Mouse (Mus musculus): ENCODE measurements around the gene Bnipl. TPM values are rescaled to one million over a fixed set of nuclear protein-coding genes. Genes with fewer than 3 reads are reported as not detected.

The Bnipl gene
- polyA plus RNA-seq, 1 experiment, result 0.61 TPM

- Histone ChIP-seq H3K4me1 (ENCODE audit: control insufficient read depth, insufficient read depth, low read length) (peaks cover 13% of the 10 kb centered on the region), H3K4me3 (ENCODE audit: insufficient read depth, low read length) (no peak overlapping the region), H3K27ac (ENCODE audit: insufficient read depth, low read length) (no peak overlapping the region)
- TF ChIP-seq CTCF (IDR thresholded peaks at IDR 0.05; ENCODE audit: extremely low read depth, insufficient read depth, low read length) (no peak), POLR2A (IDR thresholded peaks at IDR 0.05; ENCODE audit: extremely low read depth, insufficient read depth, low read length) (no peak)
Measured at GRCm38 (mm10) chr3:95233303-95233980, 17.6 kb downstream of the Bnipl start.

GRCm38 (mm10) chr3:95232771-95233170, 18.2 kb downstream of the Bnipl start:
- Histone ChIP-seq H3K4me3 (ENCODE audit: insufficient read depth, low read length) (no peak overlapping the region), H3K27ac (ENCODE audit: insufficient read depth, low read length) (no peak overlapping the region), H3K4me1 (ENCODE audit: control insufficient read depth, insufficient read depth, low read length) (peaks cover 13% of the 10 kb centered on the region)
- TF ChIP-seq CTCF (IDR thresholded peaks at IDR 0.05; ENCODE audit: extremely low read depth, insufficient read depth, low read length), result no peak
- no peak for TF ChIP-seq POLR2A (IDR thresholded peaks at IDR 0.05; ENCODE audit: extremely low read depth, insufficient read depth, low read length)

DNA sequence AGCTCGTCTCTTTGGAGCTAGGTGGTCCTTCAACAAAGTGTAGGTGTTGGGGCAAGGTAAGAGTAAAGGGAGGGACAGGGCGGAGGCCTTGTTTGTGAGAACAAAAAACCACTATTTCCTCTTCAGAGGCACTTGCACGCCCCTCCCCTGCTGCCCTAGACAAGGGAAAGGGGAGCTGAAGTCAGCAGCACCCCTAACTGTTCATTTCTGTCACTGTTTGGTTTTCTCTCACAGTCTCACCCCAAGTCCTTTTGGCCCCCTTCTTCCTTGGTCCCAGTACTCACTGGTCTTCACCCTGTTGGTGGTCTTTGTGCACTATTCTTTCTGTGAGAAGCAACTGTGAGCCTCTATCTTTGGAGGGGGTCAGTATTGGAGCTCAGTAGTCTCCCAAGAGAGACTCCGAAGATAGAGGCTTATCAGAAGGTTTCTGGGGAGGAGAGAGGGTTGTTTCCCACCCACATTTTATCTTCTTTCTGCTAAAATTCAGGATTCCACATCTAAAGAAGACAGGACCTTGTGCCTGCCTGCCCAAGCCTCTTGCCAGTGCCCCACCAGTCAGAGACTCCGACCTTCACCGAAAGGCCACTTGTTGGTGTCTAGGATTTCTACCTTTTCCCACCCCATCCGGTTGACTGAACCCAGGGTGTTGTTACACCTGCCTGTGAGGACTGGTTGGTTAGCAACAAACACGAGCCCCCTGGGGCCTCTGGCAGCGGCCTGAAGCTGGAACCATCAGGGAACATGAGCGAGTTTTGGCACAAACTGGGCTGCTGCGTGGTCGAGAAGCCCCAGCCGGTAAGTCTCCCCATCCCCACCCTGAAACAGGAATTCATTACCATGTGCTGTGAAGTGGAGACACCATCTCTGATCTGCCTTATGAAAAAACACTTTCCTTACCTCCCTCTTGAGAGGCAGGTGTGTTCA, 19.4 kb downstream of the Bnipl start, which contains the start of gene Mllt11:
Mllt11 (minus strand) TSS at position 874 of the 924 bp plus-strand sequence.
- Histone ChIP-seq H3K4me1 (ENCODE audit: control insufficient read depth, insufficient read depth, low read length) (peaks cover 9% of the 10 kb centered on the region), H3K4me3 (ENCODE audit: insufficient read depth, low read length) (no peak within 1 kb of the TSS; the same call in 1 of the 2 replicates), H3K27ac (ENCODE audit: insufficient read depth, low read length) (peak within 1 kb of the TSS; percentile 87)
- TF ChIP-seq CTCF (IDR thresholded peaks at IDR 0.05; ENCODE audit: extremely low read depth, insufficient read depth, low read length) (no peak), POLR2A (IDR thresholded peaks at IDR 0.05; ENCODE audit: extremely low read depth, insufficient read depth, low read length) (no peak)

- H3K4me3 ChIP-seq (ENCODE audit: insufficient read depth, low read length), result peak overlapping the region; percentile 77
- TF ChIP-seq POLR2A (IDR thresholded peaks at IDR 0.05; ENCODE audit: extremely low read depth, insufficient read depth, low read length) (no peak), CTCF (IDR thresholded peaks at IDR 0.05; ENCODE audit: extremely low read depth, insufficient read depth, low read length) (no peak)
- H3K4me1 ChIP-seq (ENCODE audit: control insufficient read depth, insufficient read depth, low read length), result peaks cover 9% of the 10 kb centered on the region
- peak overlapping the region; percentile 87 for H3K27ac ChIP-seq (ENCODE audit: insufficient read depth, low read length)
Measured at GRCm38 (mm10) chr3:95230495-95231297, 20.3 kb downstream of the Bnipl start.

DNA sequence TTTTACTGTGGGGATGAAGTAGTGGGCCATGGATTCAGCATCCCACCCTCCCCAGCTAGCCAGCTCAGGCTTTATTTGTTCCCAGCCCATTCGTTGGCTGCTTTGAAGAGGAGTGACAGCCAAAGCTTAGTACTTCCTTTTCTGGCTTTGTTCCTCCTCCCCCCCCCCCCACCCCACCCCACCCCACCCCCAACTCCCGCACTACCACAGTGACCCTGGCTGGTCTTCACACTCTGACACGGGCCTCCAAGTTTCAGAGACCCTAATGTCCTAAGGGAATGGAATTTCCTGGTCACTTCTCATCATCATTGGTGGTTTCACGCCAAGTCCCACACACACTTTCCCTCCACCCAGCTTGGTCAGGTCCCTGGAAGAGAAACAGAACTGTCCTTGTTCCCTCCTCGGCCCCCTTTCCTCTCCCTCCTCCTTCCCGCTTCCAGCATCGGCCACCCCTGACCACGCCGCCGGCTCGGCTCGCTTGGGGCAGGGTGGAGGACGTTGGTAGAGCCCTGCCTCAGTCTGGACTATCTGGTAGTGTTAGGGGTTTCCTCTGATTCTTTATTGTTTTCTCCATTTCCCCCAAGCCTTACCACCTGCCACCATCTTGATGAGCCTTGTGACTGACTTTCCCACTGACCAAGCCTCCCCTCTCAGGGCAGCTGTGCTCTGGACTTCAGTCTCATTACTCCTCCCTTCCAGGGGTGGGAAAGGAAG, 21.1 kb downstream of the Bnipl start:
- no peak for TF ChIP-seq CTCF (IDR thresholded peaks at IDR 0.05; ENCODE audit: extremely low read depth, insufficient read depth, low read length)
- TF ChIP-seq POLR2A (IDR thresholded peaks at IDR 0.05; ENCODE audit: extremely low read depth, insufficient read depth, low read length), result no peak
- Histone ChIP-seq H3K4me1 (ENCODE audit: control insufficient read depth, insufficient read depth, low read length) (peaks cover 9% of the 10 kb centered on the region), H3K27ac (ENCODE audit: insufficient read depth, low read length) (peak overlapping the region; percentile 87), H3K4me3 (ENCODE audit: insufficient read depth, low read length) (peak overlapping the region; percentile 77)

- Histone ChIP-seq H3K27ac (ENCODE audit: insufficient read depth, low read length) (peak overlapping the region; percentile 87), H3K4me1 (ENCODE audit: control insufficient read depth, insufficient read depth, low read length) (peaks cover 10% of the 10 kb centered on the region), H3K4me3 (ENCODE audit: insufficient read depth, low read length) (peak overlapping the region; percentile 77)
- TF ChIP-seq CTCF (IDR thresholded peaks at IDR 0.05; ENCODE audit: extremely low read depth, insufficient read depth, low read length) (no peak), POLR2A (IDR thresholded peaks at IDR 0.05; ENCODE audit: extremely low read depth, insufficient read depth, low read length) (no peak)
Measured at GRCm38 (mm10) chr3:95228894-95229780, 21.9 kb downstream of the Bnipl start.

DNA sequence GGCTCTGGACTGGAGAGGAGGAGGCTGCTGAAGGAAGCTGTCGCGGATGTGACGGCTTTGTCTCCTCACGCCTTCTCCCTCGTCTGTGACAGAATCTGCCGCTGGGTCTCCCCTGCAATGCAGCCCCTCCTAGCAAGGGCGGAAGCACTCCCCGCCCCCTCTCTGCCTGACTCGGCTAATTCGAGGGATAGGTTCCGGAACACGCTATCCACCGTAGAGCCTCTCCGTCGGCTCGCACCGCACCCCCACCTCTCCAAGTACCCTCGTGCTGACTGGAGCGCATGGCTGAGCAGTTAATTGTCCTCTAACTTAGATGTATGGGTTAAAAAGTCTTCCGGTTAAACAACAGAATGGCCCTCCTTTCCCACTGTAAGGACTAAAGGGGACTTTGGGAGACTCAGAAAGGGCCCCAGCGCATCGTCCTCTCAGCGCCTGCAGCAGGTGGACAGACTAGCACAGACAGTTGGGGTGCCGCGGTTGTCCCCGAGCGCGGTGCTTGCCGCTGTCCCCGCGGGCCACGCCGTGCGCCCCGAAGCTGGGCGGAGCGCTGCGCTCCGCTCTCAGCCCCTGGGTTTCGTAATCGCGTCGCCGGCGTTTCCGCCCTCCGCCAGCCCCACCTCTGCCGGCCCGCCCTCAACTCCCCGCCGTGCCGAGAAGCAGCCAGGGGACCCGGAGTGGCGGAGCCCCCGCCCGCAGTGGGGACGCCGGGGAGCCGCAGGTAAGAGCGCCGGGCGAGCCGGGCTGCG, 22.7 kb downstream of the Bnipl start, which contains the start of gene Cdc42se1:
Cdc42se1 (plus strand) TSS at position 585 of the 746 bp plus-strand sequence.
- peak within 1 kb of the TSS; percentile 77 for H3K4me3 ChIP-seq (ENCODE audit: insufficient read depth, low read length)
- H3K4me1 ChIP-seq (ENCODE audit: control insufficient read depth, insufficient read depth, low read length), result peaks cover 10% of the 10 kb centered on the region
- peak within 1 kb of the TSS; percentile 99 for H3K27ac ChIP-seq (ENCODE audit: insufficient read depth, low read length)
- TF ChIP-seq CTCF (IDR thresholded peaks at IDR 0.05; ENCODE audit: extremely low read depth, insufficient read depth, low read length) (no peak), POLR2A (IDR thresholded peaks at IDR 0.05; ENCODE audit: extremely low read depth, insufficient read depth, low read length) (peak; percentile 96)
